10 mouse cellular contexts compared by ENCODE assay signal in the genomic region with DNA sequence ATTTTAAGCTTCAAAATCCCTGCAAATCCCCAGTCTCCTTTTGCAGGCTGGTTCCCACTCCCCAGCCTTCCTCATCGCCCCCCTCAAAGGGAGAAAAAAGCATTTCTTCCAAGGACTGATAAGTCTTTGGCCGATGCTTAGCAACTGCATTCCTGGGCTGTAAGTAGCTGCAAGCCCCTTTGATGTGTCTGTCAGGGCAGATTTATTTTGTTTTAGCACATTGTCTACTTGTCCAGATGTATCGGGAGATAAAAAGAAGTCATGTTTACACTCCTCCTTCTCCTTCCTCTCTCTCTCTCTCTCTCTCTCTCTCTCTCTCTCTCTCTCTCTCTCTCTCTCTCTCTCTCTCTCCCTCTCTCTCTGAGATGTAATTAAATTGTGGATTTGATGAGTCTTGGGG.
DNase-seq lines count a peak whose midpoint lies in the region; ATAC-seq and TF ChIP-seq lines count a peak whose summit lies in the region.
"Had no signal": no experiment of that assay in that cellular context is flagged by ENCODE, and none has a peak within 500 bp of the region (broad histone marks: within the 10 kb centered on the region; RNA-seq: fewer than 3 reads in every experiment).

No protein-coding gene starts in this region.

- no peak for TF ChIP-seq CTCF in MEL (IDR thresholded peaks at IDR 0.05 in 2 of 3, conservative IDR thresholded peaks at IDR 0.05 in 1 of 3; ENCODE audit: control insufficient read depth in 1 of 3, insufficient read depth in 1 of 3, low read depth in 2 of 3, low read length in 3 of 3, poor library complexity in 1 of 3, severe bottlenecking in 1 of 3)

- no peaks in the 10 kb centered on the region for H3K36me3 ChIP-seq in heart, embryonic 13.5 days
- peaks cover 0 to 3% of the 10 kb centered on the region in 2 experiments; a peak in 2 of 4 replicates for H3K36me3 ChIP-seq in MEL (ENCODE audit: control insufficient read depth in 1 of 2, insufficient read depth in 2 of 2, low read length in 2 of 2)
- no peaks in the 10 kb centered on the region for H3K36me3 ChIP-seq in embryonic facial prominence, embryonic 14.5 days (ENCODE audit: control insufficient read depth, insufficient read depth, low read length)
- H3K36me3 ChIP-seq: limb, embryonic 15.5 days had no signal

- no peak overlapping the region for H3K4me3 ChIP-seq in heart, embryonic 13.5 days
- no peak overlapping the region; a peak in 1 of 4 replicates for H3K4me3 ChIP-seq in MEL (ENCODE audit: control insufficient read depth in 1 of 2, insufficient read depth in 1 of 2, low read depth in 2 of 2, low read length in 2 of 2)
- H3K4me3 ChIP-seq in embryonic facial prominence, embryonic 14.5 days (ENCODE audit: low read depth, low read length): no peak overlapping the region
- H3K4me3 ChIP-seq: limb, embryonic 15.5 days had no signal

- TF ChIP-seq RAD21 in MEL (IDR thresholded peaks at IDR 0.05; ENCODE audit: low read depth, low read length): no peak

- TF ChIP-seq POLR2A in MEL (IDR thresholded peaks at IDR 0.05; ENCODE audit: control insufficient read depth in 1 of 2, insufficient read depth in 1 of 2, low read depth in 1 of 2, low read length in 2 of 2, poor library complexity in 1 of 2): no peak

- H3K27me3 ChIP-seq in heart, embryonic 13.5 days (replicated peaks): no peaks in the 10 kb centered on the region
- no peaks in the 10 kb centered on the region for H3K27me3 ChIP-seq in MEL (ENCODE audit: control insufficient read depth in 1 of 2, insufficient read depth in 2 of 2, low read length in 2 of 2)
- no peaks in the 10 kb centered on the region for H3K27me3 ChIP-seq in embryonic facial prominence, embryonic 14.5 days (replicated peaks; ENCODE audit: control insufficient read depth, insufficient read depth, low read length)

- H3K4me2 ChIP-seq in heart, embryonic 13.5 days: peak overlapping the region; percentile 74; the same call in 1 of the 2 replicates
- H3K4me2 ChIP-seq in embryonic facial prominence, embryonic 14.5 days (ENCODE audit: low read depth, low read length): peak overlapping the region; percentile 45; the same call in 1 of the 2 replicates

- no peak overlapping the region for H3K27ac ChIP-seq in heart, embryonic 13.5 days (replicated peaks)
- H3K27ac ChIP-seq in MEL (ENCODE audit: control insufficient read depth, low read depth, low read length): no peak overlapping the region
- H3K27ac ChIP-seq in embryonic facial prominence, embryonic 14.5 days (replicated peaks; ENCODE audit: low read depth, low read length): no peak overlapping the region
- H3K27ac ChIP-seq: limb, embryonic 15.5 days had no signal

- no peak for ATAC-seq in heart, embryonic 13.5 days (ENCODE audit: extremely low read depth, insufficient number of reproducible peaks, low FRiP score, low TSS enrichment)
- 0 out of 2 replicates have a peak, but pooled peaks have one; percentile 54 for ATAC-seq in embryonic facial prominence, embryonic 14.5 days (ENCODE audit: low read depth)
- ATAC-seq in megakaryocyte, adult 5-6 weeks (ENCODE audit: poor library complexity, severe bottlenecking): no peak

- H3K4me1 ChIP-seq in heart, embryonic 13.5 days: peaks cover 21% of the 10 kb centered on the region
- peaks cover 0 to 6% of the 10 kb centered on the region in 2 experiments; a peak in 2 of 4 replicates for H3K4me1 ChIP-seq in MEL (ENCODE audit: control insufficient read depth in 1 of 2, insufficient read depth in 2 of 2, low read length in 2 of 2)
- H3K4me1 ChIP-seq in embryonic facial prominence, embryonic 14.5 days (ENCODE audit: control insufficient read depth, insufficient read depth, low read length): peaks cover 14% of the 10 kb centered on the region

- H3K9ac ChIP-seq in heart, embryonic 13.5 days: no peak overlapping the region
- no peak overlapping the region for H3K9ac ChIP-seq in MEL (ENCODE audit: control insufficient read depth, low read depth, low read length, poor library complexity, severe bottlenecking)
- H3K9ac ChIP-seq in embryonic facial prominence, embryonic 14.5 days (ENCODE audit: low read depth, low read length): no peak overlapping the region
- H3K9ac ChIP-seq: limb, embryonic 15.5 days had no signal

- DNase-seq in heart, postnatal 4 days: no peak
- peak; percentile 37 for DNase-seq in MEL (ENCODE audit: low read depth, low spot score)
- peak; percentile 81 for DNase-seq in embryonic facial prominence, embryonic 14.5 days (ENCODE audit: low spot score)
- peak; percentile 83 for DNase-seq in mesoderm, embryonic 11.5 days (ENCODE audit: low read depth, low spot score)
- DNase-seq in left cerebral cortex, adult 18-20 months (ENCODE audit: low spot score in 2 of 2): no peak
- no peak for DNase-seq in spleen, adult 12 weeks (ENCODE audit: low spot score)
- DNase-seq: adrenal gland, postnatal 10 days had no signal

- no peaks in the 10 kb centered on the region for H3K79me2 ChIP-seq in MEL (ENCODE audit: control insufficient read depth, insufficient read depth, low read length, poor library complexity)

- TF ChIP-seq EP300 in MEL (IDR thresholded peaks at IDR 0.05; ENCODE audit: low read depth in 1 of 2, low read length in 2 of 2): peak in 1 of 2 experiments; percentile 31; a peak in 2 of 4 replicates

- 6% methylated on average over 3 of the region's 3 CpGs for WGBS in heart, embryonic 13.5 days
- WGBS in embryonic facial prominence, embryonic 14.5 days: 14% methylated on average over 3 of the region's 3 CpGs

- no peaks in the 10 kb centered on the region for H3K9me3 ChIP-seq in heart, embryonic 13.5 days
- no peaks in the 10 kb centered on the region for H3K9me3 ChIP-seq in MEL (replicated peaks; ENCODE audit: insufficient read depth, low read length)
- no peaks in the 10 kb centered on the region for H3K9me3 ChIP-seq in embryonic facial prominence, embryonic 14.5 days (ENCODE audit: control insufficient read depth, low read length)
- H3K9me3 ChIP-seq: limb, embryonic 15.5 days had no signal

TF ChIP-seq in MEL, 35 proteins besides CTCF, POLR2A, EP300 and RAD21:
- no peak for TF ChIP-seq TBP (IDR thresholded peaks at IDR 0.05; ENCODE audit: low read depth, low read length)
- no peak for TF ChIP-seq MYB (IDR thresholded peaks at IDR 0.05; ENCODE audit: low read depth, low read length)
- no peak for TF ChIP-seq ZC3H11A (IDR thresholded peaks at IDR 0.05; ENCODE audit: low read depth, low read length)
- TF ChIP-seq SIN3A (IDR thresholded peaks at IDR 0.05; ENCODE audit: low read length): no peak
- no peak for TF ChIP-seq SMC3 (IDR thresholded peaks at IDR 0.05; ENCODE audit: low read depth, low read length)
- no peak for TF ChIP-seq ETS1 (IDR thresholded peaks at IDR 0.05; ENCODE audit: low read depth, low read length)
- TF ChIP-seq USF2 (IDR thresholded peaks at IDR 0.05; ENCODE audit: borderline replicate concordance in 1 of 2, insufficient read depth in 1 of 2, low read depth in 1 of 2, low read length in 2 of 2): no peak
- no peak for TF ChIP-seq CHD1 (IDR thresholded peaks at IDR 0.05; ENCODE audit: low read depth, low read length)
- no peak for TF ChIP-seq MAZ (IDR thresholded peaks at IDR 0.05; ENCODE audit: low read depth, low read length)
- 0 out of 2 replicates have a peak, but pooled peaks have one; percentile 25 for TF ChIP-seq TCF12 (IDR thresholded peaks at IDR 0.05; ENCODE audit: low read depth, low read length)
- no peak for TF ChIP-seq MAFK (IDR thresholded peaks at IDR 0.05; ENCODE audit: borderline replicate concordance, low read depth, low read length)
- no peak for TF ChIP-seq USF1 (IDR thresholded peaks at IDR 0.05; ENCODE audit: low read depth, low read length)
- no peak for TF ChIP-seq GABPA (IDR thresholded peaks at IDR 0.05; ENCODE audit: low read depth, low read length)
- no peak for TF ChIP-seq KAT2A (conservative IDR thresholded peaks at IDR 0.05; ENCODE audit: low read depth, low read length)
- TF ChIP-seq NELFE (IDR thresholded peaks at IDR 0.05; ENCODE audit: low read depth, low read length): no peak
- no peak for TF ChIP-seq UBTF (IDR thresholded peaks at IDR 0.05; ENCODE audit: borderline replicate concordance, insufficient read depth, low read depth, low read length)
- peak; percentile 30; the same call in 1 of the 2 replicates for TF ChIP-seq GATA1 (IDR thresholded peaks at IDR 0.05; ENCODE audit: low read depth, low read length)
- peak; percentile 78; the same call in 1 of the 2 replicates for TF ChIP-seq JUND (IDR thresholded peaks at IDR 0.05; ENCODE audit: low read depth, low read length)
- TF ChIP-seq MYC (IDR thresholded peaks at IDR 0.05; ENCODE audit: low read depth, low read length): no peak
- no peak for TF ChIP-seq ZNF384 (IDR thresholded peaks at IDR 0.05; ENCODE audit: low read depth, low read length)
- no peak for TF ChIP-seq NRF1 (IDR thresholded peaks at IDR 0.05; ENCODE audit: insufficient read depth, low read depth, low read length, poor library complexity, severe bottlenecking)
- no peak for TF ChIP-seq ELF1 (IDR thresholded peaks at IDR 0.05; ENCODE audit: low read depth, low read length)
- TF ChIP-seq MAX (IDR thresholded peaks at IDR 0.05; ENCODE audit: low read length): no peak
- no peak for TF ChIP-seq RCOR1 (IDR thresholded peaks at IDR 0.05; ENCODE audit: low read depth, low read length)
- no peak for TF ChIP-seq MEF2A (IDR thresholded peaks at IDR 0.05; ENCODE audit: extremely low read depth, insufficient replicate concordance, low read depth, low read length, poor library complexity, severe bottlenecking)
- peak; percentile 36; the same call in 1 of the 2 replicates for TF ChIP-seq TAL1 (IDR thresholded peaks at IDR 0.05; ENCODE audit: low read length)
- no peak for TF ChIP-seq MXI1 (IDR thresholded peaks at IDR 0.05; ENCODE audit: low read depth, low read length)
- no peak for TF ChIP-seq E2F4 (IDR thresholded peaks at IDR 0.05; ENCODE audit: borderline replicate concordance, low read depth, low read length)
- TF ChIP-seq HCFC1 (IDR thresholded peaks at IDR 0.05; ENCODE audit: low read depth, low read length): no peak
- no peak for TF ChIP-seq ZKSCAN1 (IDR thresholded peaks at IDR 0.05; ENCODE audit: low read depth, low read length)
- TF ChIP-seq POLR2AphosphoS2 (IDR thresholded peaks at IDR 0.05; ENCODE audit: low read length): no peak
- TF ChIP-seq POLR2AphosphoS5 (IDR thresholded peaks at IDR 0.05; ENCODE audit: borderline replicate concordance, low read depth, low read length): no peak
- TF ChIP-seq ZMIZ1 (IDR thresholded peaks at IDR 0.05; ENCODE audit: low read depth, low read length): no peak
TF ChIP-seq in MEL: peak in this region for 4.

Comparison
In these comparisons a context has a peak if more than half of its experiments do, and no peak if none do; other contexts are left out.
1. DNase-seq: peak in MEL (single experiment), embryonic facial prominence, embryonic 14.5 days (single experiment) and mesoderm, embryonic 11.5 days (single experiment); none in heart, postnatal 4 days (single experiment), left cerebral cortex, adult 18-20 months (0 of 2) and spleen, adult 12 weeks (single experiment).